Mouse (Mus musculus) testis, adult 2 months (tissue): ENCODE measurements at regions not wholly inside any gene's neighbourhood (a gene's known extent, or its start where the extent isn't known, plus 50 kb on each side); places are given as distances from the start of the nearest gene placed in this dataset.

Experiments used
- H3K27ac ChIP-seq: fragments of 200-500 bp; 2 replicates; pipeline ENCODE4 v1.5.1; 2012; ENCODE audit warnings: low read depth, low read length; ENCODE audit not compliant: control insufficient read depth, insufficient read depth
- H3K27me3 ChIP-seq: fragments of 200-500 bp; 2 replicates; pipeline ENCODE4 v1.6.1; 2012; ENCODE audit warnings: mild to moderate bottlenecking, low read length, moderate library complexity; ENCODE audit not compliant: control insufficient read depth, insufficient read depth
- H3K36me3 ChIP-seq: fragments of 200-500 bp; 2 replicates; pipeline ENCODE4 v1.6.1; 2012; ENCODE audit warnings: mild to moderate bottlenecking, low read length; ENCODE audit not compliant: control insufficient read depth, insufficient read depth
- H3K4me1 ChIP-seq: fragments of 200-500 bp; 2 replicates; pipeline ENCODE4 v1.6.1; 2012; ENCODE audit warnings: low read length; ENCODE audit not compliant: control insufficient read depth, insufficient read depth
- H3K4me3 ChIP-seq: fragments of 200-500 bp; 2 replicates; pipeline ENCODE4 v1.5.1; 2012; ENCODE audit warnings: low read depth, mild to moderate bottlenecking, low read length, moderate library complexity, mixed read lengths; ENCODE audit not compliant: control insufficient read depth
- CTCF ChIP-seq: fragments of 200-500 bp; IDR thresholded peaks from 2 replicates; pipeline ENCODE4 v1.5.1; 2012; ENCODE audit warnings: low read depth, mild to moderate bottlenecking, inconsistent platforms, low read length, moderate library complexity; ENCODE audit not compliant: control insufficient read depth, insufficient read depth, insufficient replicate concordance
- POLR2A ChIP-seq: fragments of 200-500 bp; IDR thresholded peaks from 2 replicates; pipeline ENCODE4 v1.6.1; 2012; ENCODE audit warnings: low read depth, mild to moderate bottlenecking, inconsistent platforms, low read length, moderate library complexity; ENCODE audit not compliant: control insufficient read depth

GRCm38 (mm10) chr7:72788261-72788660, 481.9 kb upstream of the Mctp2 start:
- H3K27me3 ChIP-seq, result no peaks in the 10 kb centered on the region
- TF ChIP-seq POLR2A (no peak), CTCF (no peak)
- no peaks in the 10 kb centered on the region for H3K36me3 ChIP-seq
- H3K27ac ChIP-seq, result no peak overlapping the region
- H3K4me3 ChIP-seq, result no peak overlapping the region
- H3K4me1 ChIP-seq, result no peaks in the 10 kb centered on the region

- TF ChIP-seq CTCF (no peak), POLR2A (no peak)
- H3K36me3 ChIP-seq, result no peaks in the 10 kb centered on the region
- H3K4me1 ChIP-seq, result no peaks in the 10 kb centered on the region
- H3K4me3 ChIP-seq, result no peak overlapping the region
- H3K27ac ChIP-seq, result no peak overlapping the region
- no peaks in the 10 kb centered on the region for H3K27me3 ChIP-seq
These were observed 515.7 kb upstream of the Mctp2 start for GRCm38 (mm10) chr7:72822142-72822541.

- no peak overlapping the region for H3K27ac ChIP-seq
- no peaks in the 10 kb centered on the region for H3K4me1 ChIP-seq
- no peaks in the 10 kb centered on the region for H3K36me3 ChIP-seq
- TF ChIP-seq CTCF, result no peak
- no peak for TF ChIP-seq POLR2A
- no peaks in the 10 kb centered on the region for H3K27me3 ChIP-seq
- H3K4me3 ChIP-seq, result no peak overlapping the region
These were observed 520.2 kb upstream of the Mctp2 start for GRCm38 (mm10) chr7:72826597-72826996.

GRCm38 (mm10) chr7:72835423-72835822, 529.0 kb upstream of the Mctp2 start:
- TF ChIP-seq CTCF (no peak), POLR2A (no peak)
- Histone ChIP-seq H3K27ac (no peak overlapping the region), H3K4me3 (no peak overlapping the region), H3K4me1 (no peaks in the 10 kb centered on the region), H3K27me3 (no peaks in the 10 kb centered on the region), H3K36me3 (no peaks in the 10 kb centered on the region)

- no peaks in the 10 kb centered on the region for H3K4me1 ChIP-seq
- H3K4me3 ChIP-seq, result no peak overlapping the region
- H3K36me3 ChIP-seq, result no peaks in the 10 kb centered on the region
- H3K27me3 ChIP-seq, result no peaks in the 10 kb centered on the region
- TF ChIP-seq CTCF (no peak), POLR2A (no peak)
- no peak overlapping the region for H3K27ac ChIP-seq
These were observed 529.6 kb upstream of the Mctp2 start for GRCm38 (mm10) chr7:72836026-72836425.

GRCm38 (mm10) chr7:72836457-72836985, 530.1 kb upstream of the Mctp2 start:
- TF ChIP-seq POLR2A (no peak), CTCF (no peak)
- Histone ChIP-seq H3K27me3 (no peaks in the 10 kb centered on the region), H3K27ac (no peak overlapping the region), H3K4me3 (no peak overlapping the region), H3K4me1 (no peaks in the 10 kb centered on the region), H3K36me3 (no peaks in the 10 kb centered on the region)

GRCm38 (mm10) chr7:72837992-72838655, 531.7 kb upstream of the Mctp2 start:
- Histone ChIP-seq H3K27ac (no peak overlapping the region), H3K36me3 (no peaks in the 10 kb centered on the region), H3K27me3 (no peaks in the 10 kb centered on the region), H3K4me3 (no peak overlapping the region), H3K4me1 (no peaks in the 10 kb centered on the region)
- TF ChIP-seq POLR2A (no peak), CTCF (no peak)
